Mouse (Mus musculus) kidney, postnatal 0 days (tissue): ENCODE results near the gene Arl10. TPM values are rescaled to one million over a fixed set of nuclear protein-coding genes. Genes with fewer than 3 reads are reported as not detected.

Experiments used
- ATAC-seq: fragments of 200-750 bp; cut with Nextera tagmentation; replicated peaks from 2 replicates; pipeline ENCODE4 v1.8.0; 2017; ENCODE audit warnings: low read depth, moderate number of reproducible peaks, moderate TSS enrichment, moderate library complexity; ENCODE audit not compliant: low FRiP score
- DNase-seq: peaks from one replicate; pipeline ENCODE4 v3.0.0-alpha.2; 2016; ENCODE audit warnings: low spot score
- H3K27ac ChIP-seq: fragments of 300-500 bp; sonication (generic); 2 replicates; pipeline ENCODE4 v1.5.1; 2014; ENCODE audit warnings: mild to moderate bottlenecking
- H3K27me3 ChIP-seq: fragments of 300-500 bp; sonication (generic); 2 replicates; pipeline ENCODE4 v1.6.1; 2014; ENCODE audit warnings: low read length, mixed read lengths; ENCODE audit not compliant: insufficient read depth
- H3K36me3 ChIP-seq: fragments of 300-500 bp; sonication (generic); 2 replicates; pipeline ENCODE4 v1.6.1; 2014; ENCODE audit warnings: low read length, mixed read lengths; ENCODE audit not compliant: insufficient read depth
- H3K4me1 ChIP-seq: fragments of 300-500 bp; sonication (generic); replicated peaks from 2 replicates; pipeline ENCODE4 v1.6.1; 2014; ENCODE audit warnings: antibody characterized with exemption, low read length, mixed read lengths; ENCODE audit not compliant: insufficient read depth
- H3K4me2 ChIP-seq: fragments of 300-500 bp; sonication (generic); 2 replicates; pipeline ENCODE4 v1.6.1; 2014; ENCODE audit warnings: mild to moderate bottlenecking, low read length, moderate library complexity, mixed read lengths
- H3K4me3 ChIP-seq: fragments of 300-500 bp; sonication (generic); replicated peaks from 2 replicates; pipeline ENCODE4 v1.5.1; 2014; ENCODE audit warnings: low read depth, low read length
- H3K9ac ChIP-seq: fragments of 300-500 bp; sonication (generic); 2 replicates; pipeline ENCODE4 v1.6.1; 2014; ENCODE audit warnings: low read depth, low read length
- H3K9me3 ChIP-seq: fragments of 300-500 bp; sonication (generic); replicated peaks from 2 replicates; pipeline ENCODE4 v1.6.1; 2016; ENCODE audit warnings: low read length, inconsistent platforms, mixed read lengths
- CTCF ChIP-seq: IDR thresholded peaks from 2 replicates; pipeline ENCODE4 v1.5.1; 2016; ENCODE audit warnings: antibody characterized with exemption, low read depth, mild to moderate bottlenecking, moderate library complexity
- WGBS: fragments of 180-500 bp; shearing (Covaris S2); extraction: QIAGEN DNeasy Blood & Tissue Kit; methylation state at CpG from one replicate; pipeline ENCODE4 v1.1.7; 2014; 5-methylcytosine and 5-hydroxymethylcytosine counted together
- polyA plus RNA-seq: library from polyadenylated mRNA; unstranded; fragments of >200 nt; fragmentation: Nextera tagmentation; extraction: Ambion mirVana; gene quantifications from 2 replicates; pipeline ENCODE4 v1.2.1, GENCODE M21; 2015

Arl10 gene
- 21.7 and 23.1 TPM in 2 replicates for polyA plus RNA-seq

DNA sequence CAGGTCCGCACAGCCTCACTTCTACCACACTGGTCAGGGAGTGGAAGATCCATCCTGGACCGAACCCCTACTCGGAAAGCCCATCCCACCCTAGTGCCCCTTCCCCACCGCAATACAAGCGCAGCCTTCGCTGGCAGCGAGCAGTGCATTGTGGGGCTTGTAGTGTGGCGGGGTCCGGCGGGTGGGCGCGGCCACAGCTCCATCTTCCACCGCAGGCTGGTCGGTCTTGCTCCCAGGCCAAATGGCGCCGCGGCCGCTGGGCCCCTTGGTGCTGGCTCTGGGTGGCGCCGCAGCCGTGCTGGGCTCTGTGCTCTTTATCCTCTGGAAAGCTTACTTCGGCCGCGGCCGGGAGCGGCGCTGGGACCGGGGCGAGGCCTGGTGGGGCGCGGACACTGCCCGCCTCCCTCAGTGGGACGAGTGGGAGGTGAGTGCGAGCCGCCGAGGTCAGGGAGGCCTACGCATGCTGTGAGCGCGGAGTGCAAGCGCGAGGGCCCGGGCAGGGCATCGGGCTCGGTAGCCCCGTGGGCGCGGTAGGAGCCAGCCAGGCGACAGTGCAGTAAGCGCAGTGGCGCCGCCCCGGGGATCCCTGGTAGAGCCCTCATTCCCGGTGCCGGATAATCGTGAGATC, at the start of gene Arl10:
Arl10 (plus strand) TSS at position 162 of the 628 bp plus-strand sequence.
- Histone ChIP-seq H3K9me3 (no peaks in the 10 kb centered on the region), H3K36me3 (peaks cover 19% of the 10 kb centered on the region; the same call in 1 of the 2 replicates), H3K4me2 (peak within 1 kb of the TSS; percentile 93), H3K4me1 (peaks cover 12% of the 10 kb centered on the region; the same call in 1 of the 2 replicates), H3K27me3 (no peaks in the 10 kb centered on the region), H3K4me3 (peak within 1 kb of the TSS; percentile 97), H3K9ac (peak within 1 kb of the TSS; percentile 91), H3K27ac (peak within 1 kb of the TSS; percentile 82)
- 0 out of 2 replicates have a peak, but pooled peaks have one; percentile 14 for TF ChIP-seq CTCF
- DNase-seq (peak; percentile 84), ATAC-seq (peak; percentile 86)
- WGBS: under 1% methylated on average over 54 of the region's 55 CpGs

DNA sequence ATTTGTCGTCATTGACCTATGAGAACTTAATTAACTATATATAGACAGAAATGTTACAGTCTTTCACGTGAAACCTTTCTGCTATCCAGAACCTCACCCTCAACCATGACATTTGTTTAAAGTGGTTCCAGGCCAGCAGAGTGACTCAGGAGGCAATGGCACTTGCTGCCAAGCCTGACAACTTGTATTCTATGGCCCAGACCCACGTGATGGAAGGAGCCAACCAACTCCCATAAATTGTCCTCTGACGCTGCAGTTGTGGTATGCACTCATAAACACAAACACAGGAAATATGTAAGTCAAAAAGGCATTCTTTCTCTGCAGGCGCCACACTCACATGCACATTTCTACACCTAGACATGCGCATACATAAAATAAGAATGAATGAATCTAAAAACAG, 47.7 kb upstream of the Arl10 start:
- TF ChIP-seq CTCF: no peak
- no peak overlapping the region for H3K4me3 ChIP-seq
- no peaks in the 10 kb centered on the region for H3K4me1 ChIP-seq
- no peak overlapping the region for H3K9ac ChIP-seq
- DNase-seq (no peak), ATAC-seq (no peak)
- no peaks in the 10 kb centered on the region for H3K9me3 ChIP-seq
- 80% methylated on average over 6 of the region's 6 CpGs for WGBS
- peaks cover 39% of the 10 kb centered on the region for H3K36me3 ChIP-seq
- H3K4me2 ChIP-seq: no peak overlapping the region
- no peaks in the 10 kb centered on the region for H3K27me3 ChIP-seq
- H3K27ac ChIP-seq: no peak overlapping the region

DNA sequence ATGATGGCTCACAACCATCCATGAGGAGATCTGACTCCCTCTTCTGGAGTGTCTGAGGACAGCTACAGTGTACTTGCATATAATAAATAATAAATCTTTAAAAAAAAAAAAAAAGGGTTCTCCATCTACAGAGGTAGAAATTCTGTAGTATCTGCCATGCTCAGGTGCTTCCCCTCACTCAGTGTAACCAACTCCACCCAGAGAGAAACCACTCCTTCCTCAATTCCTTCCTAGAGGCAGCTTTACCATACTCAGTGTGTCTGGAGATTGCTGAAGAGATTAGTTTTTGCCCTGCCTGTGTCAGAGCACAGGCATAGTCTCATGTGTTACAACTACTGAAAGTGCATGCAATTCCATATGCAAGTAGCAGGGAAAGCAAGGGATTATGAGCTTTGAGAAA, 42.7 kb upstream of the Arl10 start:
- TF ChIP-seq CTCF: no peak
- ATAC-seq: no peak
- peaks cover 31% of the 10 kb centered on the region; the same call in 1 of the 2 replicates for H3K36me3 ChIP-seq
- H3K27ac ChIP-seq: no peak overlapping the region
- no peaks in the 10 kb centered on the region for H3K9me3 ChIP-seq
- H3K4me2 ChIP-seq: no peak overlapping the region
- H3K4me3 ChIP-seq: no peak overlapping the region
- no peaks in the 10 kb centered on the region for H3K4me1 ChIP-seq
- DNase-seq: no peak
- no peaks in the 10 kb centered on the region for H3K27me3 ChIP-seq
- H3K9ac ChIP-seq: no peak overlapping the region

DNA sequence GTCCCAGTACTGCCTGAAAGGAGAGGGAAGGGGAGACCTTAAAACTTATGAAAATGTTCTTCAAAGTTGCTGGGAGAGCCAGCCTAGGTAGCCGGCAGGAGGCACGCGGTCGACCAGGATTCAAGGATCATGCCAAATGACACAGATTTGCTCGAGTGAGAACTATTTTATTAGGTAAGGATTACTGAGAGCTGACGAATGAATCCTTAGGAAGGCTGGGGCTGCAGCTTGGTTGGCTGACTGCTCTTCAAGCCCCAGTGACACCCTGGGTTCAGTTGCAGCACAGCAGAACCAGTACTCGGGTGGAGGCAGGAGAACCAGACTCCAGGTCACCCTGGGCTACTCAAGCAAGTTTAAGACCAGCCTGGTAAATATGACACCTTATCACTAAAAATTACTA, 26.8 kb upstream of the Arl10 start:
- H3K4me3 ChIP-seq: no peak overlapping the region
- H3K27me3 ChIP-seq: no peaks in the 10 kb centered on the region
- DNase-seq: no peak
- TF ChIP-seq CTCF: no peak
- H3K9me3 ChIP-seq: no peaks in the 10 kb centered on the region
- H3K27ac ChIP-seq: no peak overlapping the region
- WGBS: 79% methylated on average over 7 of the region's 7 CpGs
- H3K4me2 ChIP-seq: no peak overlapping the region
- ATAC-seq: no peak
- no peaks in the 10 kb centered on the region for H3K4me1 ChIP-seq
- H3K9ac ChIP-seq: no peak overlapping the region
- peaks cover 36% of the 10 kb centered on the region; the same call in 1 of the 2 replicates for H3K36me3 ChIP-seq

DNA sequence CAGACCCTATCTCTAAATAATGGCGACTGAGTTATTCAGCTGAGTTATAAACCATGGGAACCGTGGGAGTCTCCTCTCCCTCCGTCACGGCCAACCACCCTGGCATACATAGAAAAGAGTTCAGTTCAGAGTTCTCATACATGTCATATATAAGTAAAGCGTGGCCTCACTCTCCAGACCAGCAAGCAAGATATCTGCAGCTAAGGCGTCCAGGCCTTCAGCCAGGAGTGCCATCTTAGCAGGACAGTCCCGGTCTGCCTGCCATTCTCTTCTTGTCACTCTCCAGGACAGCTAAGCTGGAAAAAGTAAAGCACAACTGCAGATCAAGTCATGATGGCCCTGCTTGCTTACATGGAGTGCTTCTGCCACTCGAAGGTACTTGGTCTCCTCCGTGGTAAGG, 18.6 kb upstream of the Arl10 start:
- DNase-seq (no peak), ATAC-seq (no peak)
- peaks cover 74% of the 10 kb centered on the region for H3K36me3 ChIP-seq
- no peaks in the 10 kb centered on the region for H3K27me3 ChIP-seq
- H3K4me2 ChIP-seq: no peak overlapping the region
- H3K4me3 ChIP-seq: no peak overlapping the region
- TF ChIP-seq CTCF: no peak
- H3K27ac ChIP-seq: no peak overlapping the region
- no peak overlapping the region for H3K9ac ChIP-seq
- WGBS: 87% methylated on average over 9 of the region's 9 CpGs
- no peaks in the 10 kb centered on the region for H3K9me3 ChIP-seq
- H3K4me1 ChIP-seq: no peaks in the 10 kb centered on the region

DNA sequence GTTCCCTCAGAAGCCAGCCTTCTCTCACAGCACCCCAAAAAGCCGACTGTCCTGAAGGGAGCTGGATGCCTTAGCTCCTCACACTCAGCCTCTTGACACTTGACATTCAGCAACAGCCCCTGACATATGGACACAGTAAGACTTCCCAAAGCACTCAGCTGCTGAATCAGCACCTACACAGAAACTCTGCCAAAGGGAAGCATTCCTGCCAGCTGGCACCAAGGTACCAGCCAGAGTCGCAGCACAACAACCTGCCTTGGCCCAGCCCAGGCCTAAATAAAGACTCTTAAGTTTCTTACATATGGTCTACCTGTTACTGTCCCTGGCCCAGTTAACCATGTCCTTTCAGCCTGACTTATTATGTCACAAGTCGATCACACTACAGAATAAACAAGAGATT, 18.0 kb upstream of the Arl10 start:
- ATAC-seq: no peak
- peaks cover 73% of the 10 kb centered on the region for H3K36me3 ChIP-seq
- WGBS: 85% methylated on average over 3 of the region's 3 CpGs

More for the DNA sequence above, 18.0 kb upstream of the Arl10 start:
- Histone ChIP-seq H3K27ac (no peak overlapping the region), H3K9ac (no peak overlapping the region), H3K4me1 (no peaks in the 10 kb centered on the region), H3K9me3 (no peaks in the 10 kb centered on the region), H3K27me3 (no peaks in the 10 kb centered on the region), H3K4me3 (no peak overlapping the region), H3K4me2 (no peak overlapping the region)
- no peak for DNase-seq
- TF ChIP-seq CTCF: no peak
